Mouse (Mus musculus) kidney, adult 2 months (tissue): ENCODE data around the gene Nr5a1.
A peak's percentile ranks its signal among the peaks of the same experiment; 100 is the strongest.

ENCODE experiments used
- CTCF ChIP-seq: fragments of 200-500 bp; conservative IDR thresholded peaks from 2 replicates; pipeline ENCODE4 v1.5.1; 2011; ENCODE audit warnings: low read depth, mild to moderate bottlenecking, control low read depth, low read length, moderate library complexity, mixed read lengths; ENCODE audit not compliant: insufficient read depth, insufficient read length
- POLR2A ChIP-seq: fragments of 200-500 bp; IDR thresholded peaks from one replicate; pipeline ENCODE4 v1.6.1; 2011; ENCODE audit warnings: low read depth, low read length, control low read depth

GRCm38 (mm10) chr2:38675366-38675969 lies 38.9 kb downstream of the Nr5a1 start:
- TF ChIP-seq POLR2A (no peak), CTCF (peak; percentile 61)
